In the genomic region with DNA sequence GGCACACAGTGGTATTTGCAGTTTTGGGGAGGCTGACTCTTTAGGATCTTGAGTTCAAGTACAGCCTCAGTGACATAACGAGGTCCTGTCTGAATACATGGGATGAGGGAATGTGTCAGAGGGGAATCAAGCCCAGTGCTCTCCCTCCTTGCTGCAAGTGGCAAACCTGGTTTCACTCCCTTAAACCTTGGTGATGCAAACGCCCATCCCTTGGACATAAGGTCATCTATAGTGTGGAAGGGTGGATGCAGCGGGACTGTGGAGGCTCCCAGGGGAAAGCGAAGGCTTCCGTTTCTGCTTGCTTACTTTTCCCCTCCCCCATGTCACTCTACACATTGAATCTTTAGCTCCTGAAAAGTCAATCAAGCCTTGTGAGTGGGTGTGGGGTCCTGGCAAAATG, we compare ENCODE assay signal across 13 mouse cellular contexts.
DNase-seq lines count a peak whose midpoint lies in the region; ATAC-seq and TF ChIP-seq lines count a peak whose summit lies in the region.
"Had no signal": no experiment of that assay in that cellular context is flagged by ENCODE, and none has a peak within 500 bp of the region (broad histone marks: within the 10 kb centered on the region; RNA-seq: fewer than 3 reads in every experiment).

No protein-coding gene starts in this region.

- TF ChIP-seq EP300 in ES-Bruce4 (IDR thresholded peaks at IDR 0.05; ENCODE audit: insufficient read depth, low read depth, low read length): no peak

- H3K27me3 ChIP-seq in hindbrain, embryonic 10.5 days (ENCODE audit: insufficient read depth, poor library complexity, severe bottlenecking): no peaks in the 10 kb centered on the region
- no peaks in the 10 kb centered on the region for H3K27me3 ChIP-seq in hindbrain, embryonic 14.5 days (ENCODE audit: control insufficient read depth, insufficient read depth, low read length)
- no peaks in the 10 kb centered on the region for H3K27me3 ChIP-seq in ES-Bruce4 (ENCODE audit: control insufficient read depth, insufficient read depth, low read length, poor library complexity, severe bottlenecking)
- 0 out of 2 replicates have a peak, but pooled peaks cover 4% of the 10 kb centered on the region for H3K27me3 ChIP-seq in liver, embryonic 15.5 days
- H3K27me3 ChIP-seq in midbrain, embryonic 10.5 days (ENCODE audit: low read depth, poor library complexity, severe bottlenecking): no peaks in the 10 kb centered on the region
- H3K27me3 ChIP-seq: CH12.LX; limb, embryonic 12.5 days had no signal

- no peak overlapping the region for H3K4me3 ChIP-seq in hindbrain, embryonic 10.5 days
- no peak overlapping the region for H3K4me3 ChIP-seq in hindbrain, embryonic 14.5 days (replicated peaks; ENCODE audit: low read length)
- H3K4me3 ChIP-seq in ES-Bruce4 (ENCODE audit: low read depth, low read length) (no peak overlapping the region), ES-E14 (ENCODE audit: insufficient read depth in 1 of 2, low read depth in 1 of 2, low read length in 2 of 2, poor library complexity in 1 of 2, severe bottlenecking in 1 of 2) (no peak overlapping the region)
- no peak overlapping the region for H3K4me3 ChIP-seq in liver, embryonic 15.5 days (replicated peaks)
- no peak overlapping the region for H3K4me3 ChIP-seq in midbrain, embryonic 10.5 days
- H3K4me3 ChIP-seq: limb, embryonic 12.5 days had no signal

- no peak overlapping the region for H3K4me2 ChIP-seq in hindbrain, embryonic 14.5 days (replicated peaks)
- H3K4me2 ChIP-seq in liver, embryonic 15.5 days: no peak overlapping the region
- H3K4me2 ChIP-seq: limb, embryonic 12.5 days had no signal

- H3K27ac ChIP-seq in hindbrain, embryonic 10.5 days: 0 out of 2 replicates have a peak overlapping the region, but pooled peaks have one; percentile 5
- no peak overlapping the region for H3K27ac ChIP-seq in hindbrain, embryonic 14.5 days
- peak overlapping the region; percentile 92 for H3K27ac ChIP-seq in ES-Bruce4 (ENCODE audit: insufficient read depth, low read length)
- peak overlapping the region; percentile 90 for H3K27ac ChIP-seq in ES-E14 (ENCODE audit: insufficient read depth, low read depth, low read length, poor library complexity, severe bottlenecking)
- 0 out of 2 replicates have a peak overlapping the region, but pooled peaks have one; percentile 22 for H3K27ac ChIP-seq in liver, embryonic 15.5 days (replicated peaks)
- H3K27ac ChIP-seq in midbrain, embryonic 10.5 days (replicated peaks): no peak overlapping the region
- H3K27ac ChIP-seq: limb, embryonic 12.5 days; macrophage had no signal

- WGBS in hindbrain, embryonic 10.5 days: 65% methylated on average over 5 of the region's 5 CpGs
- 64% methylated on average over 5 of the region's 5 CpGs for WGBS in hindbrain, embryonic 14.5 days
- WGBS in liver, embryonic 15.5 days (ENCODE audit: insufficient replicate concordance): 56% methylated on average over 5 of the region's 5 CpGs
- 77% methylated on average over 5 of the region's 5 CpGs for WGBS in midbrain, embryonic 10.5 days

- in situ Hi-C loops in ES-E14 (cut with MboI; ENCODE audit: low sequenced_read_pairs in 2 of 2, unreplicated experiment in 2 of 2): no loop called here

- no peaks in the 10 kb centered on the region for H3K36me3 ChIP-seq in hindbrain, embryonic 10.5 days
- H3K36me3 ChIP-seq in hindbrain, embryonic 14.5 days (replicated peaks; ENCODE audit: control insufficient read depth, insufficient read depth): no peaks in the 10 kb centered on the region
- H3K36me3 ChIP-seq in ES-Bruce4 (ENCODE audit: control insufficient read depth, insufficient read depth, low read length, poor library complexity, severe bottlenecking): no peaks in the 10 kb centered on the region
- H3K36me3 ChIP-seq in ES-E14 (ENCODE audit: control insufficient read depth, insufficient read depth, low read length, poor library complexity, severe bottlenecking): no peaks in the 10 kb centered on the region
- no peaks in the 10 kb centered on the region for H3K36me3 ChIP-seq in liver, embryonic 15.5 days (replicated peaks)
- no peaks in the 10 kb centered on the region for H3K36me3 ChIP-seq in midbrain, embryonic 10.5 days
- H3K36me3 ChIP-seq: limb, embryonic 12.5 days had no signal

- H3K9me3 ChIP-seq in hindbrain, embryonic 10.5 days: no peaks in the 10 kb centered on the region
- no peaks in the 10 kb centered on the region for H3K9me3 ChIP-seq in hindbrain, embryonic 14.5 days (ENCODE audit: control insufficient read depth, low read length)
- H3K9me3 ChIP-seq in ES-Bruce4 (replicated peaks; ENCODE audit: control insufficient read depth, insufficient read depth, low read length, poor library complexity, severe bottlenecking) (no peaks in the 10 kb centered on the region; the same call in 1 of the 2 replicates), ES-E14 (ENCODE audit: control insufficient read depth, insufficient read depth, low read depth, low read length) (no peaks in the 10 kb centered on the region)
- no peaks in the 10 kb centered on the region for H3K9me3 ChIP-seq in liver, embryonic 15.5 days (replicated peaks)
- no peaks in the 10 kb centered on the region for H3K9me3 ChIP-seq in midbrain, embryonic 10.5 days (replicated peaks)
- H3K9me3 ChIP-seq: limb, embryonic 12.5 days had no signal

- TF ChIP-seq CTCF in ES-Bruce4 (IDR thresholded peaks at IDR 0.05; ENCODE audit: low read depth, low read length): no peak

- DNase-seq in hindbrain, embryonic 10.5 days (ENCODE audit: low spot score): no peak
- DNase-seq in hindbrain, embryonic 14.5 days (ENCODE audit: low spot score): no peak
- no peak for DNase-seq in ES-E14 (ENCODE audit: low read depth, low spot score)
- DNase-seq in thymus, adult 18-20 months: no peak
- no peak for DNase-seq in midbrain, embryonic 10.5 days (ENCODE audit: low spot score)
- DNase-seq: cerebellum, postnatal 14 days; midbrain, embryonic 14.5 days; thymus, postnatal 4 days had no signal

- peaks cover 24% of the 10 kb centered on the region for H3K4me1 ChIP-seq in hindbrain, embryonic 10.5 days (replicated peaks)
- no peaks in the 10 kb centered on the region for H3K4me1 ChIP-seq in hindbrain, embryonic 14.5 days (replicated peaks; ENCODE audit: control insufficient read depth, insufficient read depth, low read length)
- peaks cover 6% of the 10 kb centered on the region for H3K4me1 ChIP-seq in ES-Bruce4 (ENCODE audit: control insufficient read depth, insufficient read depth, low read length)
- H3K4me1 ChIP-seq in ES-E14 (ENCODE audit: control insufficient read depth in 2 of 2, insufficient read depth in 2 of 2, low read length in 2 of 2, poor library complexity in 1 of 2): peaks cover 12 to 31% of the 10 kb centered on the region in 2 experiments; a peak in 3 of 4 replicates
- peaks cover 23% of the 10 kb centered on the region for H3K4me1 ChIP-seq in liver, embryonic 15.5 days (replicated peaks)
- peaks cover 24% of the 10 kb centered on the region for H3K4me1 ChIP-seq in midbrain, embryonic 10.5 days

- no peak for ATAC-seq in hindbrain, embryonic 14.5 days (ENCODE audit: low FRiP score)
- ATAC-seq in liver, embryonic 15.5 days (ENCODE audit: insufficient read depth): 0 out of 2 replicates have a peak, but pooled peaks have one; percentile 10

- no peak overlapping the region for H3K9ac ChIP-seq in hindbrain, embryonic 14.5 days
- H3K9ac ChIP-seq in ES-Bruce4 (ENCODE audit: low read depth, poor library complexity, severe bottlenecking) (no peak overlapping the region), ES-E14 (ENCODE audit: insufficient read depth, low read depth, low read length, poor library complexity, severe bottlenecking) (no peak overlapping the region; the same call in 1 of the 2 replicates)
- no peak overlapping the region for H3K9ac ChIP-seq in liver, embryonic 15.5 days
- H3K9ac ChIP-seq: limb, embryonic 12.5 days had no signal

- TF ChIP-seq POLR2A in ES-Bruce4 (IDR thresholded peaks at IDR 0.05; ENCODE audit: insufficient read depth, low read length): no peak

TF ChIP-seq in ES-E14, 5 proteins besides CTCF, POLR2A, EP300 and RAD21:
- no peak for TF ChIP-seq HCFC1 (IDR thresholded peaks at IDR 0.05; ENCODE audit: borderline replicate concordance, insufficient read depth, low read length)
- TF ChIP-seq MAFK (IDR thresholded peaks at IDR 0.05; ENCODE audit: insufficient read depth, low read depth, low read length): no peak
- no peak for TF ChIP-seq ZC3H11A (IDR thresholded peaks at IDR 0.05; ENCODE audit: borderline replicate concordance, low read depth, low read length)
- no peak for TF ChIP-seq ZNF384 (IDR thresholded peaks at IDR 0.05; ENCODE audit: low read depth, low read length)
- no peak for TF ChIP-seq CHD2 (IDR thresholded peaks at IDR 0.05; ENCODE audit: low read depth, low read length)
TF ChIP-seq in ES-E14: peak in this region for 0.

Comparison
In these comparisons a context has a peak if more than half of its experiments do, and no peak if none do; other contexts are left out.
1. H3K27ac ChIP-seq: peak in hindbrain, embryonic 10.5 days (single experiment), ES-Bruce4 (single experiment), ES-E14 (single experiment) and liver, embryonic 15.5 days (single experiment); none in hindbrain, embryonic 14.5 days (single experiment) and midbrain, embryonic 10.5 days (single experiment).